8 mouse cellular contexts compared by ENCODE assay signal in the genomic region with DNA sequence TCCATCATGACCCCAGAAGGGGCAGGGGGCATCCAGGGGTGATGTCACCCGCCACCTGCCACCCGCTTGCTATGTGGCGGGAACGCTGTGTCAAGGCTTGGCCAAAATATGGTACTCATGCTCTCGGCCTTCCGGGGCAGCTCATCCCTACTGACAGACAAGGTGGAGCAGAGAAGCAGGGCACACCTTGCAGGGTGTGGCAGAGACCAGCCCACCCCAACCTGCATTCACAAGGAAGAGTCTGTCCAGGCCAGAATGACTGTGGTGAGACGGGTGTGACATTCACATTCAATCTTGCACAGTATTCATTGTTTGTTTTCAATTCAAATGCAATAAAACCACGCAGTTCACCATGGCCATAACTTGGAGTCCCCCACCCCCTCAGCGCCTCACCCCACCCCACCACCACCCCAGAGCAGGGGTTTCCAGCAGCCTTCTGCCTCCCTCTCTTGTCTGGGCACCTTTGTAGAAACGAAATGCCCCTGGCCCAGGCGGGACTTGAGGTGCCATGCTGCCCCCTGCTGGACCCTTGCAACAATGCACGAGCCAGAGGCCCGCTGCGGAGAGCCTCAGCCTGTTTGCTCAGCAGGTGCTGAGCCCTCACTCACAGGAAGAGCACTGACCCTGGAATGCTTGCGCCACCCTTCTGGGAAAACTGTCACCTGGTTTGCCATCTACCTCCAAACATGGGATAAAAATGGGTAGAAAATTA. TPM values are rescaled to one million over a fixed set of nuclear protein-coding genes. Genes with fewer than 3 reads are reported as not detected.
A peak's percentile ranks its signal among the peaks of the same experiment; 100 is the strongest.
DNase-seq lines count a peak whose midpoint lies in the region.

No protein-coding gene starts in this region.

- no peak overlapping the region for H3K27ac ChIP-seq in midbrain, embryonic 10.5 days (replicated peaks)

- no peak overlapping the region for H3K4me3 ChIP-seq in midbrain, embryonic 10.5 days

- H3K4me1 ChIP-seq in midbrain, embryonic 10.5 days, result no peaks in the 10 kb centered on the region

- DNase-seq in ZHBTc4 (ENCODE audit: low read depth, low spot score), result peak; percentile 90
- DNase-seq in cerebellum, postnatal 36 days, result peak; percentile 69 to 70
- DNase-seq in gastrocnemius, adult 8-10 months (ENCODE audit: low spot score in 2 of 2), result peak; percentile 32 to 52
- peak; percentile 88 for DNase-seq in induced T-regulatory cell, adult 2 months (ENCODE audit: low read depth)
- peak; percentile 39 to 70 for DNase-seq in left cerebral cortex, adult 8-10 months (ENCODE audit: low spot score in 2 of 2)
- peak; percentile 79 for DNase-seq in midbrain, embryonic 10.5 days (ENCODE audit: low spot score)
- DNase-seq in right cerebral cortex, postnatal 36 days (ENCODE audit: low spot score in 2 of 2), result peak; percentile 65 to 66
- DNase-seq in urinary bladder, postnatal 36 days (ENCODE audit: low spot score in 2 of 2), result peak; percentile 66 to 75

- H3K9me3 ChIP-seq in midbrain, embryonic 10.5 days (replicated peaks), result no peaks in the 10 kb centered on the region

- no peaks in the 10 kb centered on the region for H3K27me3 ChIP-seq in midbrain, embryonic 10.5 days (ENCODE audit: low read depth, poor library complexity, severe bottlenecking)

- WGBS in midbrain, embryonic 10.5 days, result 46% methylated on average over 15 of the region's 15 CpGs

- no peaks in the 10 kb centered on the region for H3K36me3 ChIP-seq in midbrain, embryonic 10.5 days

RNA-seq across cellular contexts. Expression of a gene that starts 23.8 kb away (rescaled TPM):
- not detected for total RNA-seq in gastrocnemius, adult 8-10 months (2022)
- total RNA-seq in left cerebral cortex, adult 8-10 months (2022), result not detected
- polyA plus RNA-seq in midbrain, embryonic 10.5 days (2016; fragmentation: Nextera tagmentation; extraction: Ambion mirVana), result not detected in 2 replicates

RNA-seq across cellular contexts. Expression of a gene that starts 32.0 kb away (rescaled TPM):
- not detected for total RNA-seq in gastrocnemius, adult 8-10 months (2022)
- not detected for total RNA-seq in left cerebral cortex, adult 8-10 months (2022)
- not detected in 2 replicates for polyA plus RNA-seq in midbrain, embryonic 10.5 days (2016; fragmentation: Nextera tagmentation; extraction: Ambion mirVana)
